Mouse (Mus musculus) common myeloid progenitor, adult 5-6 weeks (primary cell): ENCODE results near the gene Mgst2. TPM values are rescaled to one million over a fixed set of nuclear protein-coding genes. Genes with fewer than 3 reads are reported as not detected.

Experiments used
- ATAC-seq: replicated peaks from 2 replicates; pipeline ENCODE4 v1.8.0; 2016; ENCODE audit warnings: low read depth, mild to moderate bottlenecking, moderate TSS enrichment, inconsistent platforms; ENCODE audit not compliant: poor library complexity, severe bottlenecking
- total RNA-seq: library from RNA; stranded (forward); fragments of 200-1000, 187-1606 nt; gene quantifications from 2 replicates; pipeline ENCODE4 v1.2.3, GENCODE M21; 2017

Gene Mgst2
- total RNA-seq, 1 experiment from 2014 or later = 2.3 TPM

DNA sequence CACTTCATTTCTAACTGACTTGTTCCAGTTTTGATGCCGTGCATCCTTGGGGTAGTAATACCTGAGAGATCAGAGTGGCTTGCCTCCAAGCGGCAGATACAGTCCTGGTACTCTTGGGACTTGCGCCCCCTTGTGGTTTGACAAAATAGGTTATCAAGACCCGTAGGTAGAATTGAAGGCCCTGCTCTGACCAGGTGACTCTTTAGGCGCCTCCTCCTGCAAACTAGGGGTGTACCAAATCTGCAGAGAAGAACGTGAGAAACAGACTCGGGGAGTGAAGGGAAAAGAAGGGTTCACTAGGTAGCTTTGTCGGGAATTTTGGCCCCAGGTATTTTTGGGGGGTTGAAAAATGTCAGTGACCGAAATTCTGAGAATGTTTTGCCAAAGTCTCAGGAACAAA is 7.9 kb upstream of the Mgst2 start:
- ATAC-seq = peak; percentile 42

DNA sequence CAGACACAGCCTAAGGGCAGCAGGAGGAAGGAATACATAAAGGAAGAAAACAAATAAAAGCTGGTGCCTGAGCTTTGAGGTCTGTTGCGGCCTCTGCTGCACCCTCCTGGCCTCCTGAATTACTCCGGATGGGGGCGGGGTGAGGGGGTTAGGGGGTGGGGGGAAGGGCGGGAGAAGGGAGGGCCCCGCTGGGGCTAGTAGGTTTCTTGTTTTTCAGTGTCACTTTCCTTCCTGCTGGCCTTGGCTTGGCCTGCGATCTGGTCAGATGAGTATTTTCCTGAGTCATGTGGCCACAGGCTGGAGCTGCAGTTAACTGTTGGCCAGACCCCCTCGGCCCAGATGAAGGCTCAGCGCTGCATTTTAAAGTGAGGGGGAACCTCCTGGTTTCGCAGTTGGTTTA is 7.5 kb upstream of the Mgst2 start:
- peak; percentile 62 for ATAC-seq

GRCm38 (mm10) chr3:51654303-51655055 is 5.7 kb upstream of the Mgst2 start:
- ATAC-seq = no peak

- no peak for ATAC-seq
These were observed 745 bp upstream of the Mgst2 start for GRCm38 (mm10) chr3:51659415-51659814.

DNA sequence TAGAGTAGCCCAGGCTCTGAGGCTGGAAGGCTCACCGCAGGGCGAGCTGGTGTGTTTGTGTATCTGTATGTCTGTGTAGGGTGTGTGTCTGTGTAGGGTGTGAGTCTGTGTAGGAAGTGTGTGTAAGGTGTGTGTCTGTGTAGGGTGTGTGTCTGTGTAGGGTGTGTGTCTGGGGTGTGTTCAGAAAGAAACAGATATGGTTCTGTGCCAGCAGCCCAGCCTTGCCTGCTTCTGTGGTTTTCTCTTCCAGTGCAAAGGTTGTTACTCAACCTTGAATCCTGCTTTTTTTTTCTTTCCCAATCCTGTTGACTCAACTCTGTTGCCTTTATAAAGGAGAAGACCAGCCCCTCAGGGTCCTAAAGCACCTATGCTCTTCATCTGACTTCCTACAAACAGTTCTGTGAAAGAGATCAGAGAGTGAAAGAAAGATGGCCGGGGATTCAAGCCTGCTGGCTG is 689 bp downstream of the Mgst2 start:
- ATAC-seq = no peak

- ATAC-seq = no peak
These were observed 1.2 kb downstream of the Mgst2 start for GRCm38 (mm10) chr3:51661376-51661775.

DNA sequence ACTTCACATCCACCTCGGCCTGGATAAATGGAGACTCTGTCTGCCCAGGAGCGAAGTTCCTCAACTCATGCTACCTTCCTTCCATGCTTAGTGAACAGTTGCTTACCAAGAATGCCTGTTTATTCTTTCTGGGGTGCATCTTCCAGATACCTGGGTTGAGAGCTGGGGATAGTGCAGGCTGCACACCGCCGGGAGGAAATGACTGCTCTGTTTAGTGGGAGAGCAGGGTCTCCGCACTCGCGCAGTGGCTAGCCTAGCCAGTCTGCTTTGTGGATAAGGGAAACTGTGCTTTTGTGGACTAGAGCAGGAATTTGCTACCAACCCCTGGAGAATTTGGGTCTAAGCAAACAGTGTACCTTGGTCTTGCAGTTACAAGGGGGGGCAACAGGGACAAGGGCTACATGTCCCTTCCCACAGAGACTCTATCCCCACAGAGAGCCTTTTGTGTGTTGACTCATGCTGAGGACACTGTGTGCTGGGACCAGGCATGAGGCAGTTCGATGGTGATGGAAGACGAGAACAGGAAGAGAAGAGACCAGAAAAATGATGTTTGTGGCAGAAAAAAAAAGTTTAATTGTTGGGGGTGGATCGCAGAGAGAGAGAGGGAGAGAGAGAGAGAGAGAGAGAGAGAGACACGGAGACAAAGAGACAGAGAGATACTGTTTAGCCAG is 1.9 kb downstream of the Mgst2 start:
- no peak for ATAC-seq

GRCm38 (mm10) chr3:51662557-51662956 is 2.4 kb downstream of the Mgst2 start:
- ATAC-seq = peak; percentile 94

DNA sequence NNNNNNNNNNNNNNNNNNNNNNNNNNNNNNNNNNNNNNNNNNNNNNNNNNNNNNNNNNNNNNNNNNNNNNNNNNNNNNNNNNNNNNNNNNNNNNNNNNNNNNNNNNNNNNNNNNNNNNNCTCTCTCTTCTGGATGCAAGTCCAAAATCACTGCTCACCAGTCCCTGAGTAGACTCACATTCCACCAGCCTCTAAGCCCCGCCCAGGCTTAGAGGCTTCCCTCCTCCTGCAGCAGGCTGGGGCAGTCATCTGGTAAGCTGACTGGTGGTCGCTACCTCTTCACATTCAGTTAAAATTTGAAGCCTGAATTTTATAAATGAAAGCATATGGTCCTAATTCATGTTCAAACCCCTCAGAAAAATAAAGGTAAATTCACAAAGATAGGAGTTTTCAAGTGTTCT is 8.4 kb downstream of the Mgst2 start:
- no peak for ATAC-seq

DNA sequence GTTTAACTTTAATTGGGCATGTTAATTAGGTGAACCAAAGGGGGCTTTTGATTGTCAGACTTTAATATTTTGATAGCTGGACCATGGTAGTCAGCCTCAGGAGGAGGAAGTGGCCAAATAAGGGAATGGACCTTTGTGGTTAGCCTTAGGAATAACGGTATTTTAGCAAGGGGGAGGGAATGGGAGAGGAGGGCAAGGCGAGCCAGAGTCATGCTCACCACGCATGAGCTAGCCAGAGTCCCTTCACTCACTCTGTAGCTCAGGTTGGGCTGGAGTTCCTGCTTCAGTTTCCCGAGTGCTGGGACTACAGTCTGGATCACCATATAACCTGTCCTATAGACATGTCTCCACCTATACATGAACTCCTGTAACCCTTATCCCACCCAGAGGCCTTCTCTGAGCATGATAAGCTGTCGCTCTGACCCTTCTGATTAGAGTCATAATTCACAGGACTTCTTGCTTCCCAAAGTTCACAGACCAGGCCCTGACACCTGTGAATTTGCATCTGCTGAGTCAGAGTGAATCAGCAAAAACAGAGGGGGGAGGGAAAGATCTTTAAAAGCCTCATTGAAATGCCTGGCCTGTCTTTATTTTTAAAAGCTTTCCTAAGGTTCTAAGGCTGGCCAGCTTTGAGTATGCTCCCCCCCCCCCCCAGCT is 10.4 kb downstream of the Mgst2 start:
- peak; percentile 31 for ATAC-seq

- no peak for ATAC-seq
These were observed 10.9 kb downstream of the Mgst2 start for GRCm38 (mm10) chr3:51671071-51671469.

- ATAC-seq = no peak
These were observed 12.5 kb downstream of the Mgst2 start for GRCm38 (mm10) chr3:51672631-51673030.

GRCm38 (mm10) chr3:51673408-51674086 is 13.4 kb downstream of the Mgst2 start:
- peak; percentile 48 for ATAC-seq

DNA sequence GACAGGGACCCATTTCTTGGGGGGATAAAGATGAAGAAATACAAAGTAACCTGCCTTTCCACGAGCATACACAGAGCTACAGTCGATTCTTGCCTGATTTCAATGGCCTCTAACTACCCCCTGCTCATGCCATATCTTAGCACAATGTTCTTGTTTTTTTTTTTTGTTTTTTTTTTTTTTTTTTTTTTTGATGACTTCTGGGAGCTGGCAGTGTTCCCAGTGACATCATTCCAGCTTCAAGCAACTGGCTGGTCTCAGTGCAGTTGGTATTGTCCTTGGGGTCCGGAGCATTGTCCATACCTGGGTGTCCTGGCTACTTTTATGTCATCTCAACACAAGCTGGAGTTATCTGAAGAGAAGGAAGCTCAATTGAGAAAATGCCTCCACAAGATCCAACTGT is 14.8 kb downstream of the Mgst2 start:
- no peak for ATAC-seq

- ATAC-seq = no peak
These were observed 25.4 kb downstream of the Mgst2 start for GRCm38 (mm10) chr3:51685539-51685938.

- no peak for ATAC-seq
These were observed 26.2 kb downstream of the Mgst2 start for GRCm38 (mm10) chr3:51686316-51686715.

DNA sequence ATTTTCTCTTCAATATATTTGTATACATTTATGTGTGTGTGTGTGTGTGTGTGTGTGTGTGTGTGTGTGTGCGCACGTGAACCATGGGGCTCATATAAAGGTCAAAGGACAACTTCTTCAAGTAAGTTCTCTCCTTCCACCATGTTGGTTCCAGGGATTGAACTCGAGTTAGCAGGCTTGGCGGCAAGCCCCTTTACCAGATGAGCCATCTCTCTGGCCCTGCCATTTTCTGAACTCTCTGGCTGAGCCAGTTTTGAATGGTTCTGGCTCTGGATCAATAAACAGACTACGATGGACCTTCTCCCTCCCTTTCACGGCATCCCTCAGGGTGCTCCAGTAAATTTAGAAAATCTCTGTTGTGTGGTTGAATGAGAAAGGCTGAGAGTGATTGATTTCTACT is 26.6 kb downstream of the Mgst2 start:
- no peak for ATAC-seq

GRCm38 (mm10) chr3:51688725-51689124 is 28.6 kb downstream of the Mgst2 start:
- ATAC-seq = peak; percentile 47; the same call in 1 of the 2 replicates

DNA sequence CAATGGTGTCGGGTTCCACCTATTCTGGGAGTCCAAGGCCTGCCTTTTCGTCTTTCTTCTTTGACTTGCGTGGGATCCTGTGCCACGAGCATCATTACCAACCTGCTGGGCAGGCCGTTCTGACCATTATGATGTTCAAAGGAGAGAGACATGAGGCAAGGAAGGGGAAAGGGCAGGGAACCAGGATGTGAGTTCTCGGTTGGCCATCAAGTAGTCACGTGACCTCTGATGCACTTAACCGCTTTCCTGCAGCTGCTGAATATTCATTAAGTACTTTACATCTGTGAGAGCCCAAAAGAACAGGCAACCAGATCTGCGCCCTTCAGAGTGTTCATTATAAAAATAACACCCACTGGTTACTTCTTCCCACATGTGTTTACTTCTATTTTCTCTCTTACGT is 33.0 kb downstream of the Mgst2 start:
- ATAC-seq = no peak

- no peak for ATAC-seq
These were observed 34.4 kb downstream of the Mgst2 start for GRCm38 (mm10) chr3:51694576-51694975.

DNA sequence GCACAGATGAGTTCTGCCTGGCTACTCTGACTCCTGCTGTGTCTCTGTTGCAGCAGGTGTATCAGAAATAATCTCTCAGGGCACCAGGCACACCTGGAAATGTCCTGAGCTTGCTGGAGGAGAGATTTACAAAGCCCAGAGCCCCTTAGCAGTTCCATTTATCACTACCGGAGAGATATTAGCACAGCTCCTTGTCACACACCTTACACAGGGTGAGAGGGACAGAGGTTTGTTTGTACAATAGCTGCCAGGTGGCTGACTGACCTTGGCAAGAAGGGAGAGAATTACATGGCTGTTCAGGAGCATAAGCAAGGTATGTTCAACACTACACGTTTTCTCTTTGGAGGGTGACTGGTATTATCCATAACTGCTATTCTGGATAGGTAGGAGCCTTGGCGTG is 35.6 kb downstream of the Mgst2 start:
- no peak for ATAC-seq
